Mouse (Mus musculus) induced T-regulatory cell, adult 2 months (primary cell): ENCODE results near the gene Tgm7.

Experiments used
- DNase-seq: peaks from one replicate; pipeline ENCODE4 v3.0.0-alpha.2; 2012; ENCODE audit warnings: low read depth

The Tgm7 gene

GRCm38 (mm10) chr2:121071871-121072270 lies 37.7 kb downstream of the Tgm7 start:
- DNase-seq: no peak

- no peak for DNase-seq
These were observed 40.1 kb downstream of the Tgm7 start for GRCm38 (mm10) chr2:121069506-121069905.

GRCm38 (mm10) chr2:121067116-121067515 lies 42.5 kb downstream of the Tgm7 start:
- no peak for DNase-seq

GRCm38 (mm10) chr2:121061315-121061714 lies 48.3 kb downstream of the Tgm7 start:
- DNase-seq: no peak

GRCm38 (mm10) chr2:121057997-121058396 lies 51.6 kb downstream of the Tgm7 start:
- DNase-seq: no peak

- DNase-seq: no peak
These were observed 53.7 kb downstream of the Tgm7 start for GRCm38 (mm10) chr2:121055915-121056314.

GRCm38 (mm10) chr2:121054060-121054459 lies 55.5 kb downstream of the Tgm7 start:
- no peak for DNase-seq

- DNase-seq: no peak
These were observed 57.4 kb downstream of the Tgm7 start for GRCm38 (mm10) chr2:121052176-121052575.

GRCm38 (mm10) chr2:121045653-121046052 lies 63.9 kb downstream of the Tgm7 start:
- DNase-seq: no peak
